Mouse (Mus musculus) kidney, adult 2 months (tissue): ENCODE results near the gene Psmd2.
A peak's percentile ranks its signal among the peaks of the same experiment; 100 is the strongest.

Experiments
- CTCF ChIP-seq: fragments of 200-500 bp; conservative IDR thresholded peaks from 2 replicates; pipeline ENCODE4 v1.5.1; 2011; ENCODE audit warnings: low read depth, mild to moderate bottlenecking, control low read depth, low read length, moderate library complexity, mixed read lengths; ENCODE audit not compliant: insufficient read depth, insufficient read length
- POLR2A ChIP-seq: fragments of 200-500 bp; IDR thresholded peaks from one replicate; pipeline ENCODE4 v1.6.1; 2011; ENCODE audit warnings: low read depth, low read length, control low read depth

- TF ChIP-seq CTCF (no peak), POLR2A (peak; percentile 72)
Measured at GRCm38 (mm10) chr16:20610501-20611356, 40.7 kb upstream of the Psmd2 start.
